Mouse (Mus musculus) cerebellum, postnatal 14 days (tissue): ENCODE measurements around the gene Ormdl1.
"Not testable (repeated sequence)": the region's sequence is repeated elsewhere in the genome, so short reads cannot be mapped to it uniquely, and the experiment has no call there.

Experiments
- DNase-seq, 2 experiments: peaks; one replicate each; pipeline ENCODE4 v3.0.0; 2021; ENCODE audit warnings: mixed read lengths in 2 of 2

Ormdl1 gene

DNA sequence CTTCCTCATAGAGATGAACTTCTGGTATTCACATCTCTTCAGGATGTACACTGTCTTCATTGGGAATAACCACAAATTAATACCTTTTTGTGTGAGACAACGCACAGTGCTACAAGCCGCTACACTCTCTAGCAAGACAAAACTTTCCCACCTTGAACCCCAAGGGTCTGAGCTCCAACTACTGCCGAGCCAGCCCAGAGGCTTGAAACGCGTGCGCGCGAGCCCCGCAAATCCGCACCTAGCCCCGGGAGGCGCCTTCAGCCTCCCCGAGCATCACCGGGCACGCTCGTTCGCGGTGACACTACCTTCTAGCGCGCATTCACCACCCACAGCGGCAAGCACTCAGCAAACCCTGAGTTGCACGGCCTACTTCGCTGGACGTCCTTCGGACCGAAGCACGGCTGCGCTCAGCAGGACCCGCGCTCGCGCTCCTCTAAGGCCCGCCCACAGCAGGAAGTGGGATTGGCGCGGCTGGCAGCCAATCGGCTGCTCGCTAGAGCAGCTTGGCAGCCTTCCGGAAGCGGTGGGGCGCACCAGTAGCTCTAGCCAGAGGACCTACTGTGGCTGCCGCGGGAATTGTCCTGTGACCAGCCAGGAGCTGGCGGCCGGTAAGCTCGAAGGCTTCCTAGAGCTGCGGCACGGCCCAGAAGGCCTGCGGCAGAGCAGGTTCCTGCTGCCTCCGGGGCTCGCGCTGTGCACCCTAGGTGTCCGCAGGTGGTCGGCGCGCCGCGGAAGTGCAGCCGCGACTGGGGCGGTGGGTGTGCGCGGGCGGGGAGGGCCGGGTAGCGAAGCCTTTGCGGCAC, at the start of gene Ormdl1, which contains the start of the genes Pms1 and Gm28778:
TSS of gene Ormdl1 (plus strand) at position 515 of the 803 bp plus-strand sequence.
TSS of gene Pms1 (minus strand) at position 438 of the 803 bp plus-strand sequence.
TSS of gene Gm28778 (plus strand) at position 531 of the 803 bp plus-strand sequence.
- peak; percentile 97 to 98 for DNase-seq

DNA sequence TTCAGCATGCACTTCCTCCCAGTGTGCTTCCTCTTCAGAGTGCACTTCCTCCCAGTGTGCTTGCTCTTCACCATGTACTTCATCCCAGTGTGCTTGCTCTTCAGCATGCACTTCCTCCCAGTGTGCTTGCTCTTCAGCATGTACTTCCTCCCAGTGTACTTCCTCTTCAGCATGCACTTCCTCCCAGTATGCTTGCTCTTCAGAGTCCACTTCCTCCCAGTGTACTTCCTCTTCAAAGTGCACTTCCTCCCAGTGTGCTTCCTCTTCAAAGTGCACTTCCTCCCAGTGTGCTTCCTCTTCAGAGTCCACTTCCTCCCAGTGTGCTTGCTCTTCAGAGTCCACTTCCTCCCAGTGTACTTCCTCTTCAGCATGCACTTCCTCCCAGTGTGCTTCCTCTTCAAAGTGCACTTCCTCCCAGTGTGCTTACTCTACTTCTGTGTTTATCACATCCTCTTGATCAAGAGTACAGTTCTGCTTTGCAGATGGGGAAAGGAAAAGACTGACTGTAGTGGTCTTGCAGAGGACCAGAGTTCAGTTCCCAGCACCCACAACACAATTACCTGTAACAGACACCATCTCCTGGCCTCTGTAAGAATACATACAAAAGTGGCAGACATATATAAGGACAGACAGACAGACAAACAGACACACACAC, 31.8 kb upstream of the Ormdl1 start:
- not testable (repeated sequence) for DNase-seq

DNA sequence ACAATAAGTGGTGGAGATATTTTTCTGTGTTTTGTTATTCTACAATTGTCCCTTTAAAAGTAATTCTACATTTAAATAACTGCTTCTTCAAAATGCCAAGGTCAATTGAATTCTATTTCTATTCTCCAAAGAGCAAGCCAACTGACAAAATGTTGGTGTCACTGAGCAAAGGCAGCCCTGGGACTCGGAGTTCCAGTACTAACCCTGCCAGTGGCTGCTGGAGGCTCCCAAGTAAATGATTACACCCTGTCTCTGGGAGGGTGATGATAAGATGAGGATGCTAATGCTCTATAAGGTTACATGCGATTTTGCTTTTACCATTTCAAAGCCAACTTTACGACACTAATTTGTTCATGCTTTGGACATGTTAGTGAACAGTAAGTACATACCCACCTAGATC, 27.0 kb upstream of the Ormdl1 start:
- DNase-seq, result no peak

DNA sequence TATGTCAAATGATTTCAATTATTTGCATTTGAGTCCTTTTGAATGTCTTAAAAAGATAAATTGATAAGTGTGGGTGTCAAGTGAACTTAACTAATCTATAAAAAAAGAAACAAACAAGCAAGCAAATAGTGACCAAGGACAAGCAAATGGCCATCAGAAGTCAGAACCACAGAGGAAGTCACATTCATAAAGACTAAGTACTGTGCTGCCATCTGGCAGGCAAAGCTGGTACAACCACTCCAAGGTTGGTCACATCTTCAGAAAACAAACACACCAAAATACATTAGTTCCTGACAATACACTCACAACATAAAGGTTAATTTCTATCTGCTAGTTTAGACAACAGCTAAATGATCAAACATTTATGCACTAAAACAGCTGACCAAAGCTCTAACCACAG, 24.2 kb upstream of the Ormdl1 start:
- DNase-seq, result peak; percentile 77 to 79

DNA sequence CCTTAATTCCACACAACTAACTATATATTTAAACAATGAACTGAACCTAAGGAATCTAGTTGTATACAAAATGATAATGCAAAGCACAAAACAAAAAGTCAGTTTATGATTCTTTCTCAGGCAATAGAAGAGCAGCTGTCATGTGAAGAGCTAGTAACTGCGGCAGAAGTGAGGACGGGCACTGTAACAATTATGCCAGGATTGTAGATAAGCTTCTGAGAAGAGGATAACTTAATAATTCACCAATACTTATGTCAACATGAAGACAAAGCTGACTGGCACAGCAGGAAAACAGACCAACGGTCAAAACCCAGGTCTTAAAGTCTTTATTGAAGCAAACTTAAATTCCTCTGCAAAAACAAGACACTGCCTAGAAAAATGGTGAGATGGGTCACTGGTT, 5.7 kb upstream of the Ormdl1 start:
- DNase-seq, result no peak

DNA sequence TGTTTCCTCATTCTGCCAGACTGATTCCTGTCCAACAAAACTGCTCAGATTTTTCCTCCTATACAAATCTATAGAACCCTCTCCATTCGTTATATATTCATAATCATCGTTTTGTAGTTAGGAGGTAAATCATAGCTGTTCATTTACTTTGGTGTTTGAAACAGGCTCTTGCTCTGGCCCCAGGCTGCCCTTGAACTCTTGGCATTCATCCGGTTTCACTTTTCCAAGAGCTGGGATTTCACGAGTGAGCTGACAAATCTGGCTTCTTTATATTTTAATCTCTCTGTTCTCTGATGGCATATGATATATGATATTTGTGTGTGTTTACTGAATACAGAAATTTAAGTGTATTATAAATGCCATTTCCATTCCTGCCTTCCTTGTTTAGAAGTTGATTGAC, 3.6 kb downstream of the Ormdl1 start:
- no peak for DNase-seq

DNA sequence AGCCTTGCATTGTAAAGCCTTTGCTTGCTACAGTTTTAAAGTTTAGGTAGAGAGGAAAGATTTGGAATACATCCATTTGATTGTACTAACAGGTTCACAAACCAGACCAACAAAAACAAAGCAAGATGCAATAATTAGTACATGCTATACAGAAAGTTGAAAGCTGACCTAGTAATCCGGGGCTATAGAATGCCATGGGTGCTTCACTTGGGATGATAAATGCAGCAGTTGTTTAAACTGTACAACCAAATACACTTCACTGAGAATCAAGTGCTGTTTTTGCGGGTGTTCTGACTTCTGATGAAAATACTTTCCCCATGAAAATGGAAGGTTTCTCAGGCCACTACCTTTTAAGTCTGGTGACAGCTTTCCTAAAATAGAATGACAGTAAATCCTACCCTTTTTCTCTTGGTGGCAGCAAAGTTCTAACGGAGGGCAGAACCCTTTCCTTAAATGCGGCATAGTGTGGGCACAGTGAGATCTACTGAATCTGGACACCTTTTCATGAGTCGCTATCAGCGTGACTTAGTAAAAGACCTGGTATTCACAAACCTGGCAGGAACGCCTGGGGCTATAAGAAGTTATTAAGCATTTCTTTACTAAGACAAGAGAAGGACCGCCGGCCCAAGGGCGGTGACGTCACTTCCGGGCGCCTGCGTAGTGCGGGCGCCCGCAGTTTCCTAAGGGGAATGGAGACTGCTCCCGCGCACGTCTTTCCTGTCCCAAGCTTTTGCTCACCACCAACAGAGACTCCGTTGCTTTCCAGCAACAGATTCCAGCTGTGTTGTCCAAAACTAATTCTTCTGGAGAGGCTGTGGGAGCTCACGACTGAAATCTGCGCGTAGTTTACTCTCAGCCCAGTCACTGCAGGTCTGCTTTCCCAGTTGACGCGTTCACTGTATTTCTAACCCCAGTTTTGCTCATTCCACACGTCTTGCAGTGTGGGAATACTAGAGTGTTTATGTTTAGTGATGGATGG, 16.4 kb downstream of the Ormdl1 start, which contains the start of gene Osgepl1:
TSS of gene Osgepl1 (plus strand) at position 636 of the 979 bp plus-strand sequence.
- peak; percentile 90 to 92 for DNase-seq

DNA sequence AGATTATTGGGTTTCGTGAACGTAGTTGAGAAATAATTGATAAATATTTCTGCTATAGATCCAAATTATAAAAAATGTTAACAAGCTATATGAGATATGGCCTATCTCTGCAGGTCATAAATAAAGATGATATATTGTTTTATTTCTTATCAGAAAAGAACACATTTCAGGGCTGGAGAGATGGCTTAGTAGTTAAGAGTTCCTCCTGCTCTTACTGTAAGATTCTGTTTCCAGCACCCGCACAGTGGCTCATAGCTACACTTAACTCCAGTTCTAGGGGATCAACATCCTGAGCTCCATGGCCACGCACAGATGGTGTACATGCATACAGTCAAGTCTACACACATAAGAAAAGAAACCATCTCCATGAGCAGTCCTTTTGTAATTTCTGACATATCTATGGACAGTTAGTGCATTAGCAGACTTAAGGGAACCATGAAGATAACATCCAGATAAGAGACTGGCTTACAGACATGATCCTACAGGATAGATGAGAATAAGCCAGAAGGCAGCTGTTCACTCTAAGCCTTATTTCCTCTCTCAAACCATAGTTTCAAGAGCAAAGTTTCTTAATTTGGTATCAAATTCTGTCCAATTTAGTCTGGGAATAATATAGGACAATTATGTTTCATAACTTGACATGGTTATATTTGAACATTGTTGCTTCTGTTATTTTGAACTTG, 24.9 kb downstream of the Ormdl1 start:
- no peak for DNase-seq

DNA sequence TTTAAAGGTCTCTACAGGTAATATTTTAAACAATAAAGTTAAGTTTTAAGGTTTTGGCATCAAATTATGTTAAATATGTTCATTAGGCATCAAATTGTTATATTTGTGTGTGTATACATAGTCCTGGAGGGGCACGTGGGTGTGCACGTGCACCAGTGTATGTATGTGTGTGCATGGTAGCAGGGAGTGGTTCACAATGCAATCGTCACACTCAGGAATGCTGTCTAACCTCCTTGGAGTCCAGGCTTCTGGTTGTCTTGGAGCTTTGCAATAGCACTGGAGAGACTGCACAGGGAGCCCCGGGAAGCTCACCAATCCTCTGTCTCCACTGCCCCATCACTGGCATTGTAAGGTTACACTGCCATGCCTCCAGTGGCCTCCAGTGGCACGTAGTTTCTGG, 26.4 kb downstream of the Ormdl1 start:
- no peak for DNase-seq

DNA sequence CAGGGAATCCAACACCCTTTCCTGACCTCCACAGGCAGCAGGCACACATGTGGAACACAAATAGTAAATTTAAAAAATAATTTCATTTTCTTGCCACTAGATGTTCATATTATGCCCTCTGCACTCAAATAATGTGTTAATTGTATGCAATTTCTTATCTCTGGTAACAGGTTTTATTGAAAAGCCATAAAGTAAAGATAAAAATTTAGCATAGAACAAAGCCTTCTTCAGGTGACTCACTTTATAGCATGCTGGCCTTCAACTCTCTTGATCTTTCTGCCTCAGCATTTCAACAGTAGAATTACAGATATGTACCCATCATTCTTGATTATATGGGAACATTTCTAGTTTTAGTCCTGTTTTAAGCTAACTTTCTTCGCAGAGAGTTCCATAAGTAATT, 27.4 kb downstream of the Ormdl1 start:
- no peak for DNase-seq

DNA sequence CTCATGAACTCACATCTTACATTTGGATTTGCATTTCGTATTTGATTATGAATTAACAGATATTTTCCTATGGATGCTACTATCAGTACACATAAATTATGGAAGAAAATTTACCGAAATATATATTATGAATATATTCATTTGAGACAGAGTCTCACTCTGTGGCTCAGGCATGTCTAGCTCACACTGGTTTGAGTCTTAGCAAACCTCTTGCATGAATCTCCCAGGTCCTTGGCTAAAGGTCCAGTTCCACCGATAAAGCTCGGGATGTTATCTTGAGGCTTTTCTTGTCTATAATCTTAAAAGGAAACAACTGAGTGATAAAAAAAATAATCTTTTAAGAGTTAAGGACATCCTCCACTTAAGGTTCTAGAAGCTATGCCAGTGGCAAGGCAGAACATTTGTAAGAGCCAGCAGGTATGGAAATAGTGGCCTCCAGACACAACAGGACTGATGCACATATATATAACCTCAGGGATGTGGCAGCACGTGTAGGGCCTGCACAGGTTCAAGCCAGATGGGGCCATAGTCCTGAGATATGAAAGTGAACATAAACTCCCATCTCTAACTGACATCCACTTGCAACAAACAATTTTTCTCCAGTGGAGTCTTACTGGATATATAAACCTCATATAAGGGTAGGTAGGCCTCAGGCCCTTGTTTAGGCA, 28.1 kb downstream of the Ormdl1 start:
- DNase-seq, result no peak

DNA sequence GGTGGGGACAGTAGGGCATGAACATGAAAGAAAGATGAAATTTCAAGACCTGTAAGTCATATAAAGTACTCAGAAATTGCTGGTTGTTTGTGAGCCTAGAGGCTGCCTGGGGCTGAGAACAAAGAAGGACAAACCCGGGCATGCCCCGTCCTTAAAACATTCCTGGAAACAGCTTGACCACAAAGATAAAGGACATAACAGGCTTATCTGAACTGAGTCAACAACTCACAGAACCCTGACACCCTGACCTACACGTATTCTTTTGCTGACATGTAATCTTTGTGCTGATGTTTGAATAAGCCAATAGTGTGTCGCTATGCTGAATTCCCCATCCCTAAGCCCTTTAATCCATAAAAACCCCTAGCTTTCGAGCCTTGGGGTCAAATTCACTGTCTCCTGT, 36.6 kb downstream of the Ormdl1 start:
- DNase-seq, result not testable (repeated sequence)

DNA sequence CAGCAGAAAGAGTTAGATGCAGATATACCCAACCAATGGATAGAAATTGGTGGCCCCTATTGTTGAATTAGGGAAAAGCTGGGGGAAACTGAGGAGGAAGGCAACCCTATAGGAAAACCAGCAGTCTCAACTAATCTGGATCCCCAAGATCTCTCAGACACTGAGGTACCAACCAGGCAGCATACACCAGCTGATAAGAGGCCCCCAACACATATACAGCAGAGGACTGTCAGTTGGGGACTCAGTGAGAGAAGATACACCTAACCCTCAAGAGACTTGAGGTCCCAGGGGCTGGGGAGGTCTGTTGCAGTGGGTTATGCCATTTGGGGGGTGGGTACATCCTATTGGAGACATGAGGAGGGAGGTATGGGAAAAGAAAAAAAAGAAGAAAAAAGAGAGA, 38.6 kb downstream of the Ormdl1 start:
- DNase-seq, result no peak

DNA sequence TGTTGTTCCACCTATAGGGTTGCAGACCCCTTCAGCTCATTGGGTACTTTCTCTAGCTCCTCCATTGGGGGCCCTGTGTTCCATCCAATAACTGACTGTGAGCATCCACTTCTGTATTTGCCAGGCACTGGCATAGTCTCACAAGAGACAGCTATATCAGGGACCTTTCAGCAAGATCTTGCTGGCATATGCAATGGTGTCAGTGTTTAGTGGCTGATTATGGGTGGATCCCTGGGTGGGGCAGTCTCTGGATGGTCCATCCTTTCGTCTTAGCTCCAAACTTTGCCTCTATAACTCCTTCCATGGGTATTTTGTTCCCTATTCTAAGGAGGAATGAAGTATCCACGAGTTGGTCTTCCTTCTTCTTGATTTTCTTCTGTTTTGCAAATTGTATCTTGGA, 40.5 kb downstream of the Ormdl1 start:
- DNase-seq, result not testable (repeated sequence)

DNA sequence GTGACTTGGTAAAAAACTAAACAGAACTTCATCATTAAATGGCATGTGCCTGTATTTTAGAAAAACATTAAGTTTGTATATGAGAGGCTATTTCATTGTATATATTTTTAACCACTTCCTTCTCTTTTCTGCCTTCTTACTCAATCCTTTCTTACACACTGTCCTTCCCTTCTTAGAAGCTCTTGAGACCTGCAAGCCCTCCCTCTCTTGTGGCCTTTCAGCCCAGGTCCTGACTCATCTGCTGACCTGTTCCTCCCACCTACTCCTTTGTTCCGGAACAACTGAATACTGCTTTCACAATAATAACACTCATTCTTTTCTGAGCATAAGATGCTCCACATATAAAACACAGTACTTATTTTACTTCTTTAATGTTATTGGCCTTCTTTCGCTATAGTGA, 44.2 kb downstream of the Ormdl1 start:
- no peak for DNase-seq

DNA sequence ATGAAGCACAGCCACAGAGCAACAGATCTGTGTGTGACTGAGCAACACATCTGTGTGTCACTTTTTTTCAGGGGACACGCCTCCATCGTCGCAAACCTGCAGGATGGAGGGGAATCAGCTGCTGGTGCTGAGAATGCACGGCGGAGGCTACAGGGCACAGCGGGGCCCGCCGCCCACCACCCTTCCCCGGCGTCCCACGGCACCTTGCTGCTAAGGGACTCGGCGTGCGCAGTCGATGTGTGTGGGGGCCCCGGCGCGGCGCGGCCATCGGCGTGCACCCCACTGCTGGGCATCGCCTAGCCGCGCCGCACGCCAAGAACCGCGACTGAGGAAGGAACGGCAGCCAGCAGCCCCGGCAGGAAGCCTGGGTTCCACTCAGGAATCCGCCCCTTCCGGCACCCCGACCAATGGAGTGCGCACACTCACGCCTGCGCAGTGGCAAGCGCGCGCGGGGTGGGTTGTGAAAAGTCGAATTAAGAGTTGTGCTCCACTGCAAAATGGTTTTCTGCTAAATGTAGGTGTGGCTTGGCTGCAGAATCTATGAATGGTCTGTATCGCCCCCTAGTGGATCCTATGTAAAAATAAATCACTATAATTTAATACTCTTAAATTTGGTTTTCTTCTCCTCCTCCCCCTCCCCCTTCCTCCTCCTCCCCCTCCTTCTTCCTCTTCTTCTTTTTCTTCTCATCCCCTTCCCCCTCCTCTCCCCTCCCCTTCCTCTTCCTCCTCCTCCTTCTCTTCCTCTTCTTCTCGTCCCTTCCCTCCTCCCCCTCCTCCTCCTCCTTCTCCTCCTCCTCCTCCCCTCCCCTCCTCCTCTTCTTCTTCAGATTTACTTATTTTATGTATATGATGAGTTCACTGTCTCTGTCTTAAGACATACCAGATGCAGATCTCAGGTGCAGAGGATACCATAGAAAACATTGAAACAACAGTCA, 55.7 kb downstream of the Ormdl1 start, which contains the start of the genes Asdurf, Gm28551 and Asnsd1:
TSS of gene Asdurf (minus strand) at position 293 of the 935 bp plus-strand sequence.
TSS of gene Gm28551 (minus strand) at position 341 of the 935 bp plus-strand sequence.
TSS of gene Asnsd1 (minus strand) at position 426 of the 935 bp plus-strand sequence.
- DNase-seq, result peak; percentile 97 to 98

DNA sequence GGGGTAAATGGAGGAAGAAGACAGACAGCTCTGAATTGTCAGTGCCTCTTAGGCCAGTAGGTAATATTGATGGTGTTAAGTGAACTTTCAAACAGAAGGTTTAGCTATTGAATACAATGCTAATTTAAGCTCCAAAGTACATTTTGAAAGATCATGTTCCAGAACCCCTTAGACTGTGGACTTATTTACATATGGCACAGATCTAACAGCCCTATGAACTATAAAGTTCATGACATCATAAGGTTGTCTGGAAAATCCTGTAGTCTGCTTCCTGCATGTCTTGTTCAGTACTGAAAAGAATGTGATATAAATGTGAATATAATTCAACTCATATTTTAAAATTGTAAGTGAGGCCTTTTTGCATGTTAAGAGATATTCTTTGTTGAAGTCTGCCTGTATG, 62.1 kb downstream of the Ormdl1 start:
- DNase-seq, result no peak
